Mouse (Mus musculus) forebrain, embryonic 14.5 days (tissue): ENCODE results near the gene Osbpl9. TPM values are rescaled to one million over a fixed set of nuclear protein-coding genes. Genes with fewer than 3 reads are reported as not detected.
A peak's percentile ranks its signal among the peaks of the same experiment; 100 is the strongest.

Experiments
- ATAC-seq: fragments of 200-750 bp; cut with Nextera tagmentation; 2 replicates; pipeline ENCODE4 v1.8.0; 2017; ENCODE audit warnings: mild to moderate bottlenecking, moderate library complexity
- DNase-seq: peaks from one replicate; pipeline ENCODE4 v3.0.0-alpha.2; 2015; ENCODE audit warnings: low spot score
- H3K27ac ChIP-seq: fragments of 300-500 bp; sonication (generic); 2 replicates; pipeline ENCODE4 v1.5.1; 2014; ENCODE audit warnings: low read depth, mild to moderate bottlenecking, control low read depth, low read length, moderate library complexity
- H3K27me3 ChIP-seq: fragments of 300-500 bp; sonication (generic); replicated peaks from 2 replicates; pipeline ENCODE4 v1.6.1; 2014; ENCODE audit warnings: low read length, control low read depth, mixed read lengths; ENCODE audit not compliant: control insufficient read depth, insufficient read depth
- H3K36me3 ChIP-seq: fragments of 300-500 bp; sonication (generic); 2 replicates; pipeline ENCODE4 v1.6.1; 2014; ENCODE audit warnings: low read length, control low read depth; ENCODE audit not compliant: control insufficient read depth, insufficient read depth
- H3K4me1 ChIP-seq: fragments of 300-500 bp; sonication (generic); 2 replicates; pipeline ENCODE4 v1.6.1; 2014; ENCODE audit warnings: antibody characterized with exemption, low read length, control low read depth; ENCODE audit not compliant: control insufficient read depth, insufficient read depth
- H3K4me2 ChIP-seq: fragments of 300-500 bp; sonication (generic); 2 replicates; pipeline ENCODE4 v1.6.1; 2014; ENCODE audit warnings: mild to moderate bottlenecking, control low read depth, low read length
- H3K4me3 ChIP-seq: fragments of 300-500 bp; sonication (generic); 2 replicates; pipeline ENCODE4 v1.5.1; 2014; ENCODE audit warnings: low read depth, low read length, control low read depth
- H3K9ac ChIP-seq: fragments of 300-500 bp; sonication (generic); 2 replicates; pipeline ENCODE4 v1.6.1; 2014; ENCODE audit warnings: mild to moderate bottlenecking, low read length, control low read depth, moderate library complexity
- H3K9me3 ChIP-seq: fragments of 300-500 bp; sonication (generic); replicated peaks from 2 replicates; pipeline ENCODE4 v1.6.1; 2016; ENCODE audit warnings: low read length, control low read depth, mixed read lengths; ENCODE audit not compliant: control insufficient read depth
- WGBS: fragments of 180-500 bp; shearing (Covaris S2); extraction: QIAGEN DNeasy Blood & Tissue Kit; methylation state at CpG from one replicate; pipeline ENCODE4 v1.1.7; 2014; 5-methylcytosine and 5-hydroxymethylcytosine counted together
- polyA plus RNA-seq: library from polyadenylated mRNA; unstranded; fragments of >200 nt; fragmentation: Nextera tagmentation; extraction: Ambion mirVana; gene quantifications from 2 replicates; pipeline ENCODE4 v1.2.1, GENCODE M21; 2014

Gene Osbpl9
- polyA plus RNA-seq, 1 experiment from 2014 or later: 75.3 TPM

- Histone ChIP-seq H3K4me2 (no peak overlapping the region), H3K36me3 (no peaks in the 10 kb centered on the region), H3K27ac (no peak overlapping the region), H3K4me1 (no peaks in the 10 kb centered on the region), H3K27me3 (no peaks in the 10 kb centered on the region), H3K9ac (no peak overlapping the region), H3K9me3 (no peaks in the 10 kb centered on the region), H3K4me3 (no peak overlapping the region)
- ATAC-seq: no peak
- DNase-seq: no peak
- WGBS: 81% methylated on average over 6 of the region's 6 CpGs
Measured at GRCm38 (mm10) chr4:109109012-109109411, 93.1 kb downstream of the Osbpl9 start.

- H3K36me3 ChIP-seq: no peaks in the 10 kb centered on the region
- H3K27ac ChIP-seq: no peak overlapping the region
- H3K9ac ChIP-seq: no peak overlapping the region
- no peak overlapping the region for H3K4me2 ChIP-seq
- DNase-seq: no peak
- no peak for ATAC-seq
- H3K4me1 ChIP-seq: no peaks in the 10 kb centered on the region
- no peaks in the 10 kb centered on the region for H3K9me3 ChIP-seq
- no peaks in the 10 kb centered on the region for H3K27me3 ChIP-seq
- no peak overlapping the region for H3K4me3 ChIP-seq
Measured at GRCm38 (mm10) chr4:109106594-109106993, 95.5 kb downstream of the Osbpl9 start.

- no peaks in the 10 kb centered on the region for H3K4me1 ChIP-seq
- DNase-seq (peak; percentile 50), ATAC-seq (no peak)
- H3K27me3 ChIP-seq: no peaks in the 10 kb centered on the region
- 68% methylated on average over 3 of the region's 3 CpGs for WGBS
- no peak overlapping the region for H3K9ac ChIP-seq
- H3K4me2 ChIP-seq: no peak overlapping the region
- no peak overlapping the region for H3K4me3 ChIP-seq
- H3K9me3 ChIP-seq: no peaks in the 10 kb centered on the region
- no peaks in the 10 kb centered on the region for H3K36me3 ChIP-seq
- no peak overlapping the region for H3K27ac ChIP-seq
Measured at GRCm38 (mm10) chr4:109106034-109106433, 96.0 kb downstream of the Osbpl9 start.

- no peak overlapping the region for H3K4me2 ChIP-seq
- peaks cover 5% of the 10 kb centered on the region; the same call in 1 of the 2 replicates for H3K36me3 ChIP-seq
- H3K27ac ChIP-seq: no peak overlapping the region
- no peaks in the 10 kb centered on the region for H3K27me3 ChIP-seq
- H3K4me3 ChIP-seq: no peak overlapping the region
- no peaks in the 10 kb centered on the region for H3K4me1 ChIP-seq
- DNase-seq: no peak
- no peaks in the 10 kb centered on the region for H3K9me3 ChIP-seq
- ATAC-seq: no peak
- no peak overlapping the region for H3K9ac ChIP-seq
Measured at GRCm38 (mm10) chr4:109105254-109105653, 96.8 kb downstream of the Osbpl9 start.

GRCm38 (mm10) chr4:109103145-109103883, 98.8 kb downstream of the Osbpl9 start:
- Histone ChIP-seq H3K4me2 (no peak overlapping the region), H3K4me3 (no peak overlapping the region), H3K4me1 (no peaks in the 10 kb centered on the region), H3K27ac (no peak overlapping the region), H3K27me3 (no peaks in the 10 kb centered on the region), H3K36me3 (peaks cover 6% of the 10 kb centered on the region; the same call in 1 of the 2 replicates), H3K9ac (no peak overlapping the region), H3K9me3 (no peaks in the 10 kb centered on the region)
- 92% methylated on average over 9 of the region's 9 CpGs for WGBS
- DNase-seq: no peak
- no peak for ATAC-seq

GRCm38 (mm10) chr4:109102574-109102973, 99.5 kb downstream of the Osbpl9 start:
- Histone ChIP-seq H3K9ac (no peak overlapping the region), H3K27ac (no peak overlapping the region), H3K4me3 (no peak overlapping the region), H3K4me1 (no peaks in the 10 kb centered on the region), H3K27me3 (no peaks in the 10 kb centered on the region), H3K36me3 (peaks cover 6% of the 10 kb centered on the region; the same call in 1 of the 2 replicates), H3K4me2 (no peak overlapping the region), H3K9me3 (no peaks in the 10 kb centered on the region)
- DNase-seq: no peak
- WGBS: 82% methylated on average over 5 of the region's 5 CpGs
- ATAC-seq: no peak

- DNase-seq (no peak), ATAC-seq (no peak)
- Histone ChIP-seq H3K27ac (no peak overlapping the region), H3K4me3 (no peak overlapping the region), H3K9me3 (no peaks in the 10 kb centered on the region), H3K36me3 (peaks cover 9% of the 10 kb centered on the region), H3K27me3 (no peaks in the 10 kb centered on the region), H3K4me2 (no peak overlapping the region), H3K9ac (no peak overlapping the region), H3K4me1 (no peaks in the 10 kb centered on the region)
- WGBS: 96% methylated on average over 3 of the region's 3 CpGs
Measured at GRCm38 (mm10) chr4:109098861-109099260, 103.2 kb downstream of the Osbpl9 start.

GRCm38 (mm10) chr4:109094269-109094668, 107.8 kb downstream of the Osbpl9 start:
- Histone ChIP-seq H3K4me3 (no peak overlapping the region), H3K4me1 (no peaks in the 10 kb centered on the region), H3K27ac (no peak overlapping the region), H3K9ac (no peak overlapping the region), H3K36me3 (peaks cover 3% of the 10 kb centered on the region; the same call in 1 of the 2 replicates), H3K4me2 (no peak overlapping the region), H3K9me3 (no peaks in the 10 kb centered on the region), H3K27me3 (no peaks in the 10 kb centered on the region)
- WGBS: 75% methylated on average over 2 of the region's 2 CpGs
- ATAC-seq: no peak
- DNase-seq: no peak

GRCm38 (mm10) chr4:109092344-109092743, 109.7 kb downstream of the Osbpl9 start:
- Histone ChIP-seq H3K4me2 (no peak overlapping the region), H3K27ac (no peak overlapping the region), H3K4me1 (no peaks in the 10 kb centered on the region), H3K27me3 (no peaks in the 10 kb centered on the region), H3K9me3 (no peaks in the 10 kb centered on the region), H3K36me3 (peaks cover 3% of the 10 kb centered on the region; the same call in 1 of the 2 replicates), H3K9ac (no peak overlapping the region), H3K4me3 (no peak overlapping the region)
- WGBS: 95% methylated on average over 5 of the region's 5 CpGs
- DNase-seq (no peak), ATAC-seq (no peak)
